Mouse (Mus musculus) C2C12 (cell line): ENCODE measurements around the gene Nlgn1.

Experiments used
- CEBPB ChIP-seq: IDR thresholded peaks from one replicate; pipeline ENCODE4 v1.6.1; 2011; ENCODE audit warnings: low read depth, mild to moderate bottlenecking, control low read depth, moderate library complexity
- CTCF ChIP-seq: IDR thresholded peaks from one replicate; pipeline ENCODE4 v1.5.1; 2011; ENCODE audit not compliant: control insufficient read depth, insufficient read depth, insufficient read length
- FOSL1 ChIP-seq: IDR thresholded peaks from one replicate; pipeline ENCODE4 v1.8.0; 2011; ENCODE audit warnings: mild to moderate bottlenecking, low read length; ENCODE audit not compliant: poor library complexity, insufficient read depth, severe bottlenecking
- MAX ChIP-seq: IDR thresholded peaks from one replicate; pipeline ENCODE4 v1.6.1; 2011; ENCODE audit warnings: mild to moderate bottlenecking, control low read depth
- MYOD1 ChIP-seq: IDR thresholded peaks from one replicate; pipeline ENCODE4 v1.6.1; 2011; ENCODE audit warnings: low read depth; ENCODE audit not compliant: control insufficient read depth, insufficient read length
- MYOG ChIP-seq: IDR thresholded peaks from one replicate; pipeline ENCODE4 v1.6.1; 2011; ENCODE audit not compliant: control insufficient read depth, insufficient read length; ENCODE audit errors: extremely low read depth
- USF1 ChIP-seq: IDR thresholded peaks from one replicate; pipeline ENCODE4 v1.6.1; 2011; ENCODE audit warnings: low read depth, mild to moderate bottlenecking, control low read depth, moderate library complexity

GRCm38 (mm10) chr3:25629198-25629597, 703.1 kb downstream of the Nlgn1 start:
- TF ChIP-seq USF1 (no peak), CTCF (no peak), CEBPB (no peak), MYOG (no peak), MYOD1 (no peak), MAX (no peak), FOSL1 (no peak)
